Mouse (Mus musculus) embryonic stem cell, embryonic (primary cell): ENCODE results near the gene Gm20388.
"Not testable (repeated sequence)": the region's sequence is repeated elsewhere in the genome, so short reads cannot be mapped to it uniquely, and the experiment has no call there.

Experiments used
- CTCF ChIA-PET, 4 experiments: fragments of 300-600 bp in 2 of 4; fragments of 350-600 bp in 2 of 4; sonication (Branson Sonifier 250); formaldehyde crosslinking; loops; one replicate each; lab custom pipeline; 2022; ENCODE audit warnings: inconsistent platforms in 2 of 4; lab: Charles Lee
- POLR2A ChIA-PET, 4 experiments: fragments of 300-600 bp in 2 of 4; fragments of 350-600 bp in 2 of 4; sonication (Branson Sonifier 250); formaldehyde crosslinking; loops; one replicate each; lab custom pipeline; 2022; ENCODE audit warnings: antibody characterized with exemption in 4 of 4, inconsistent platforms in 1 of 4; lab: Charles Lee

Gene Gm20388

DNA sequence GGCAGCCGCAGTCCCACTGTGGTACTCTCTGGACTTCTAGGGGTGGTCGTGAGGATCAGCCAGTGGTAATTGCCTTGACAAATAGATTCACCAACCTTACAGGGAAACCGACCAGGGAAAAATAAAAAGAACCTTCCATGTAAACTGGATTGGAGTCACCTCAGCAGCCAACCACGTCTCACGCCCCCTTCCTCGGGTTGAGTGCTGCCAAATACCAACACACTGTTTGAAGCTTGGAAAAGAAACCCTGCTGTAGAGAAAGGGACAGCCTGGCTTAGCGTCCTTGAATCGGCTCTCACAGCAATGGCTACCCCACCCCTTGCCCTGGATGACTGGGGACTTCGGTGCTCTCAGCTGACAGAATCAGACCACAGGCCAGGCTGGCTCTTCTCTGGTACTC is 1386.7 kb downstream of the Gm20388 start:
- ChIA-PET POLR2A (no interaction called here), CTCF (interaction anchor here in 1 of 4 experiments (0.7 kb wide), 1 partner anchor 60 kb away, joined by 10 read pairs; no protein-coding TSS in a partner anchor)

DNA sequence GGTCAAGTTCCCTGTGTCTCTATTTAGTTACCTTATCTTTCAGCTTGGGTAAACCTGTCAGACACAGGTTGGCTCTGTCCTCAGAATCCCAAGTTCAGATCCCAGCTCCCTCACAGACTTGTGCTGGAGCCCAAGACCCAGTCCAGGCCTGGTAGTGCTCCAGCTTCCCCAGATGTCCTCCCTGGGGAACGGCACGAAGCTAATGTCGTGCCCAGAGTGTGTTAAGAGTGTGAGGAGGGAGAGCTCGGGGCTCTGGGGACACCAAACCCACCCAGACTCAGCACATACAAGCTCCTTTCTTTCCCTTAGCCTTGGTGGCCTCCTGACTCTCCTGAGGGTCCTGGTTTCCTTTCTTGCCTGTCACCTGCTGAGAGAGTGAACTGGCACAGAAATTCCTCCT is 1389.4 kb downstream of the Gm20388 start:
- ChIA-PET POLR2A (interaction anchor here in 2 of 4 experiments (0.7 to 1.1 kb wide), 2 partner anchors 38 to 74 kb away, joined by 3 read pairs; no protein-coding TSS in a partner anchor), CTCF (interaction anchor here (0.6 to 1.7 kb wide), 11 partner anchors 9 to 1442 kb away, joined by 3 to 7 read pairs (median 3); no protein-coding TSS in a partner anchor)

DNA sequence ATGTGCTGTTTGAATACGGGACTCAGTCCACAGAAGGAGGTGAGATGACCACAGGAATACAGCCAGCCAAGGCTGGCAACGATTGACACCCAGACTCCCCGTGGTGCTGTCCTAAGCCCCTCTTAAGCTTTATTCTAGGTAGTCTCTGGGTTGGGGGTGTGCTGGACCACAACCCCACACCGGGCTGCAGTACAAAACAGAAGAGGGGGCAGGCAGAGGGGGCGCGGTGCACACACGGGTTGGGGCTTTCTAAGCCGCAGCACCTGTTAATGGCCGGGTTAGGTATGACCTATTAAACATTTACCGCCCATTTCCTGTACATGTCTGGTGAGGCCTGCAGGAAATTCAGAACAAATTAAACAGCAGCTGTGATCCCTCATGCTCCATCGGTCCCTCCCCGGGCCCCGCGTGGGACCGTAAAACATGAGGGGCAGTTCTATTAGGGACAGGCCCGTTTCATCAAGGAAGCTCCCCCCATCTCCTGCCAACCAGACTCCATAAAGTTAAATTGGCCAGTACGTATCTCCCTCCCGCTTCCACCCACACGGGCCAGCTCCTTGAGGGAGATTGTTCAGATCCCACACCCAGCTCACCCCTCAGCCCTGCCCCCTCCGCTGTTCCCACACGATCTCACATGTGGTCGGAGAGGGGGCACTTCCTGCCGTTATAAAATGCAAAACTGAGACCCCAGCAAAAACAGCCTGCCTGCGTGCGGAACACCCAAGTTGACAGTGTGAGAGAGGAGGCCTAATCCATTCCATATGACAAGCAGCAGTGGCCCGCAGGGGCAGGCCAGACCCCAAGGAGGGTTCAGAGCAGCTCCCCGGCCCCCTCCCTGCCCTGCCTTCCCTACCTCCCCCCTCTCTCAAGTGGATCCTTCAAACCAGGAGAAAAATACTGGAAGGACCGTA is 1390.1 kb downstream of the Gm20388 start:
- POLR2A ChIA-PET = interaction anchor here in 2 of 4 experiments (0.7 to 1.1 kb wide), 2 partner anchors 38 to 73 kb away, joined by 3 read pairs; no protein-coding TSS in a partner anchor
- CTCF ChIA-PET = interaction anchor here in 3 of 4 experiments (0.7 to 1.7 kb wide), 7 partner anchors 9 to 918 kb away, joined by 3 to 7 read pairs (median 4); no protein-coding TSS in a partner anchor

DNA sequence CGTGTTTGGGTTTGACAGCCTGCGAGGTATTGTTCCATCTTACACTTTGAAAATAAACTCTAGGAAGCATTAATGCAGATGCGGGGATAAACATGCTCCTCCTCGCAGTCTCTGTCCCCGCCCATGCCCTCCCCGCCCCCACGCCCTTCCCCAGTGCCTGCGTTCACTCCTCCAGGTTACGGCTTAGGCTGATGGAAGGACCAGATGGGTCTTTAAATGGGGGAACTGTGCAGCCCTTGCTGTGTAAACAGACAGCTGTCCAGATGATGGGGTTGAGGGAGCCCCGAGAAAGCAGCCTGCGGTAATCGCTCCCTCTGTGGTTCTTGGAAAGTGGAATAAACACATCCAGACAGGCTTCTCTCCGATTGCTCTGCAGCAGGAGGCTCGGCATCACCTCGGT is 1390.8 kb downstream of the Gm20388 start:
- ChIA-PET CTCF (interaction anchor here in 1 of 4 experiments (1.7 kb wide), 1 partner anchor 12 kb away, joined by 6 read pairs; no protein-coding TSS in a partner anchor), POLR2A (no interaction called here)

DNA sequence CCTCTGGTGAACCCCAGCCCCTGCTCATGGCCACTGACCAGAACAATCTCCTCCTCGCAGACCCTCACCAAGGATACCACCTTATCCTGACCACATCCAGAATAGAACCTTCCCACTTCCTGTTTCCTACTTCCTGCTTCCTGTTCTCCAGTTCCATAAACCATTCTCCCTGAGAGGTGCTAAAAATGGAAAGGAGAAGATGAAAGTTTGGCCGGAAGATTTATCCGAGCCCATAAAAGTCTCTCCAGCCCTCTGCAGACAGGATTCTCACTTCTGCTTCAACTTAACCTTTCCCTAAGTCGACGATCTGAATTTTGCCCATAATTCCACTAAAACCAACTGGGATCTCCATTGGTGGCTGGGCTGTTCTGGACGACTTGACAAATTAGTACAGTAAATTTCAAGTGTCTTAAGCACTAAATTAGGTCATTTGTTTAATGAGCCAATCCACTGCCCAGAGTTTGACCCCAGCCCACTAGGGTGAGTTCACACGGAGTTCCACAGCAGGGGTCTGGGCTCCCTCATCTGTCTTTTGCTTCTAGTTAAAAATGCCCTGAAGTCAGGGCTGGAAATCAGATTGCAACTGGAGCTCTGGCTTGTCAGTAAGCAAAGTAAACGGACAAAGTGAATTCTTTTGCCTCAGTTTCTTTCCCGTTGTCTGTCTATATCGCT is 1391.5 kb downstream of the Gm20388 start:
- CTCF ChIA-PET = no interaction called here
- POLR2A ChIA-PET = no interaction called here

DNA sequence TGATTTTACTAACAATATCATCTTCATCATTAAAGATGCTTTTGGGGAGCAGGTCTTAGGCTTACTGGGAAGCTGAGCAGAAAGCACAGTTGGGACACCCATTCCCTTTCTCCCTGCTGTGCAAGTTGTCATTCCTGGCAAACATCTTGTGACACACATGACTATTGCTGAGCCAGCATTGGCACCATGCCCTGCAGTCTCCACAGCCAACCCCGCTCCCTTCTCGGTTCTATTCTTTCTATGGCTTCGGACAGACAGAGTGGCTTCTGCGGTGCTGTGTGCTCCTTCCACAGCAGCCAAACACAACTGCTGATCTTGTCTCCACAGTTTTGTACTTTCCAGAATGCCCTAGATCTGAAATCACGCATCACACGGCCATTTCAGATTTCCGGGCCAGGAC is 1397.1 kb downstream of the Gm20388 start:
- ChIA-PET POLR2A (no interaction called here), CTCF (no interaction called here)

DNA sequence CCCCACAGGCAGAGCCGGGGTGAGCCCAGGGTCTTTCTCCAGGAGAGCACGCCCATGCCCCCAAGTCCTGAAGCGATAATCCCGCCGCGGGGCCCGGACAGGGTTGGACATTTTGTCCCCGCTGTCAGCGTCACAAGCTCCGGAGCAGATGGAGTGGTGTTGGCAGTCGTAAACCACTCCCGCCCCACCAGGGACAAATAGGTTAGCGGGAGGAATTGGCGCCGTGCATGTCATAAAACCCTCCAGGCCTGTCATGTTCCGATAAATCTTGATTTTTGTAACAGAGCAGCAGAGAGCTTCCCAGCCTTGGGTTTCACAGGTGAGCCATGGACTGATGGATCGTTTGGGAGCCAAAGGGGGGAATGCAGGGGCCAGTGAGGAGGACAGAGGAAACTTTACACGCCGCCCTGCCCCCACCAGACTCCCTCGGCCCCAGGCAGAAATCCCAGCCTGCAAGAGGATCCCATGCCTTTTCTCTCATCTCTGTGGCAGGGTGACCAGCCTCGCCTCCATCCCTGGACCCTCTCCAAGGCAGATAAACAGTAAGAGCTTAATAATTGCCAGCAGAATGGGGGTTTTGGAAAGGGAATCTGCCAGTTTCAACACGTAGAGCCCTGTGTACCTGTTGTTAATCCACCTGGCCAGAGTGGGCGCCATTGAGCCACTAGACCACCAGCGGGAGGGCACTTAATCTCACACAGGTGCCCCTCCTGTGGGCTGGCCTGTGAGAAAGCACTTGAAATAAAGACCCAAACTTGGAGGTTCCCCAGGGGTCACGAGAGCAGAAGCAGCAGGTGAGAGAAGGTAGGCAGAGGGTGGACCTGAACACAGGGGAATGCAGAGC is 1400.6 kb downstream of the Gm20388 start:
- CTCF ChIA-PET = interaction anchor here (0.6 to 0.8 kb wide), 5 partner anchors 18 to 198 kb away, joined by 3 read pairs; no protein-coding TSS in a partner anchor
- POLR2A ChIA-PET = interaction anchor here in 1 of 4 experiments (0.7 kb wide), 1 partner anchor 236 kb away, joined by 3 read pairs; no protein-coding TSS in a partner anchor

DNA sequence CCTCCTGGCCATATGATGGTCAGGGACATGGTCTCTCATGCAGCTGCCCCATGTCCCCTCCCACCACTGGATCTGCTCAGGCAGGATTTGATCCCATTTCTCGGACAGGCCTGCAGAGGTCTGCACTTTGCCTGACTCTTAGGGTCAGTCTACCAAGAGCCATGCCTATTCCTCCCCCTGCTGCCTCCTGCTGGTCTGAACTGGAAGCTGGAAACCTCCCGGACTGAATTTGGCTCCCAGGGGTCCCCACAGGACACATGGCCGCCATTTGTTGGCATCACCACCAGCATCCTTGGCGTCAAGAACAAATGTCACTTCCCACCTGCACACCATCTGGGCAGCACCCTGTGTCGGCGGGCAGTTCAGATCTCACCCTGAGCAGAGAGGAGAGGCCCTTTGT is 1402.8 kb downstream of the Gm20388 start:
- ChIA-PET CTCF (interaction anchor here (0.7 to 1.6 kb wide), 13 partner anchors 9 to 219 kb away, joined by 3 to 11 read pairs (median 4); no protein-coding TSS in a partner anchor), POLR2A (interaction anchor here in 2 of 4 experiments (0.5 to 1.8 kb wide), 3 partner anchors 10 to 341 kb away, joined by 3 to 4 read pairs (median 4); no protein-coding TSS in a partner anchor)

DNA sequence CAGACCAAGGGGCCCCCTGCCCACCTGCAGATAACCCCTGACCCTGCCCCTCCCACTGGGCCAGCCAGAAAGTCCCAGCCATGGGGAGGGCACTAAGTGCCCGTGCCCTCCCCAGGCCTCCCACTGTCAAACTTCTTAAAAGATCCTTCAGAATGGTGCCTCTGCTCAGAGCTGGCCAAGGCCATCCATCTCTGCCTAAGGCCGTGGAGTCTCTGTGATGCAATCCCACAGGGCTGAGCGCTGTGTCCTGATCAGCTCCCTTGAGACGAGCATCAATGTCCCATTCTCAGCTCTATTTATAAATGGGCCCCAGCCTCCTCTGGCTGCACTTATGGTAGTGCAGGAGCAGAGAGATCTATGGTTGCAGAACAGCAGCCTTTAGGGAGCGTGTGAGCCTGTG is 1403.4 kb downstream of the Gm20388 start:
- POLR2A ChIA-PET = interaction anchor here in 2 of 4 experiments (0.5 to 1.8 kb wide), 3 partner anchors 9 to 222 kb away, joined by 3 to 4 read pairs (median 3); no protein-coding TSS in a partner anchor
- CTCF ChIA-PET = interaction anchor here (0.6 to 1.6 kb wide), 13 partner anchors 9 to 1103 kb away, joined by 3 to 11 read pairs (median 4); no protein-coding TSS in a partner anchor

DNA sequence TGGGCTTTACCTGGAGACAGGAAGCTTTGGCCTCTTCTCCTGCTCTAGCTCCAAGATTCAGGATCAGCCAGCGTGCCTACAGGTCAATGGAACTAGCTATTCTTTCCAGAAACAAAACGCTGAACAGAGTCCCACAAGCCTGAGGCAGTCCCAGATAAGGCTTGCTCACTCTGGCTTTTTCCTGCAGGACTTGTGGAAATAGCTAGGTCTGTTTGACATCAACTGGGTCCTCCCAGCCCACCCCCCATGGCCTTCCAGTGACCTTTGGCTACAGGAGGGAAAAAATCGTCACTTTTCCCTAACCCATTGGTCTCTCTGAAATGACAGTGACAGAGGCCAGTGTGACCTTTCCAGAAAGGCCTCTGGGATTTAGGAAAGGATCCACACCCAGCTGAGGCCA is 1404.9 kb downstream of the Gm20388 start:
- POLR2A ChIA-PET = interaction anchor here in 1 of 4 experiments (0.9 kb wide), 1 partner anchor 9 kb away, joined by 3 read pairs; no protein-coding TSS in a partner anchor
- CTCF ChIA-PET = interaction anchor here in 2 of 4 experiments (0.6 to 0.7 kb wide), 2 partner anchors 1384 to 1533 kb away, joined by 3 read pairs; no protein-coding TSS in a partner anchor

DNA sequence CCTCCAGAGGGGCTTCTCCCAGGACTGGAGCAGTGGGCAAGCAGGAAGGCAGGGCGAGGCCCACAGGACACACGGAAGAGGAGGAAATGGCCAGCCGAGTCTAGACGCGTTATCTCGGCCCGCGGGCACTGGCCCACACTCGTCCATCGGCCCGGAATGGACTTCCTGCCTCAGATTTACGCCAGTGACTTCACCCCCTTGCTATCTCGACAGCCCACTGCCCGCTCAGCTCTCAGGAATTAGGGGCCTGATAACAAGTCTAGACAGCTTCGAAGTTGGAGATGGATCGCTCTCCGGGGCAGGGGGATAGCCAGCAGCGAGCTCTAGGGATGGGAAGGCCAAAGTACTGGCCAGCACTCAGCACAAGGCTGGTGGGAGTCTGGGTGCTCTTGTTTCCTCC is 1405.4 kb downstream of the Gm20388 start:
- ChIA-PET CTCF (interaction anchor here in 1 of 4 experiments (0.7 kb wide), 1 partner anchor 1385 kb away, joined by 3 read pairs; no protein-coding TSS in a partner anchor), POLR2A (interaction anchor here in 1 of 4 experiments (0.9 kb wide), 1 partner anchor 9 kb away, joined by 3 read pairs; no protein-coding TSS in a partner anchor)

DNA sequence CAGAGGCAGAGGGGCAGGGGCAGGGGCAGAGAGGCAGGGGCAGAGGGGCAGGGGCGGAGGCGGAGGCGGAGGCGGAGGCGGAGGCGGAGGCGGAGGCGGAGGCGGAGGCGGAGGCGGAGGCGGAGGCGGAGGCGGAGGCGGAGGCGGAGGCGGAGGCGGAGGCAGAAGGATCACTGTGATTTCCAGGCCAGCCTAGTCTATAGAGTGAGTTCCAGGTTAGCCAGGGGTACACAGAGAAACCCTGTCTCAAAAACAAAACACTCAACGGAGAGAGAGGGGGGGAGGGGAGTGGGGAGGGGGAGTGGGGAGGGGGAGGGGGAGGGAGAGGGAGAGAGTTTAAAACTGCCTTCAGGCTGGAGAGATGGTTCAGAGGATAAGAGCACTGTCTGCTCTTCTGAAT is 1408.1 kb downstream of the Gm20388 start:
- POLR2A ChIA-PET = interaction anchor here in 1 of 4 experiments (1.0 kb wide), 1 partner anchor 12 kb away, joined by 5 read pairs; no protein-coding TSS in a partner anchor
- CTCF ChIA-PET = not testable (repeated sequence)

DNA sequence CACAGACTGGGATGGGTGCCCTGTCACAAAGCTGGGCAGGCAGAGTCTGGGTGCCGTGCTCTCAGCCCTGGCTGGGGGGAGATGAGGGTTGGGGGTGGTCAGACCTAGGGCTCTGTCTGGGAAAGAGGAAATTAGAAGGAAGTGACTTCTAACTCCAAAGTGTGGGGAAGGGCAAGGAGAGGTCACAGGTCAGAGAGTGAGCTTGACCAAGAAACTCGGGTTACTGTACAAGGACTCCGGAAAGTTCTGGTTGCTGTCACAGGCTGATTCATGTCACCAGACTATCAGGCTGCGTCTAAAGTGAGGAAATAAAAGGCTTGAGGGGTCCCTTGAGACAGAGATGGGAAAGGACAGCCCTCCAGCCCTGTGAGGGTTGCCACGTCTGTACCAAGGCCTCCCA is 1408.8 kb downstream of the Gm20388 start:
- ChIA-PET POLR2A (interaction anchor here in 1 of 4 experiments (0.6 to 1.2 kb wide), 3 partner anchors 11 to 21 kb away, joined by 3 to 5 read pairs (median 3); no protein-coding TSS in a partner anchor), CTCF (no interaction called here)

DNA sequence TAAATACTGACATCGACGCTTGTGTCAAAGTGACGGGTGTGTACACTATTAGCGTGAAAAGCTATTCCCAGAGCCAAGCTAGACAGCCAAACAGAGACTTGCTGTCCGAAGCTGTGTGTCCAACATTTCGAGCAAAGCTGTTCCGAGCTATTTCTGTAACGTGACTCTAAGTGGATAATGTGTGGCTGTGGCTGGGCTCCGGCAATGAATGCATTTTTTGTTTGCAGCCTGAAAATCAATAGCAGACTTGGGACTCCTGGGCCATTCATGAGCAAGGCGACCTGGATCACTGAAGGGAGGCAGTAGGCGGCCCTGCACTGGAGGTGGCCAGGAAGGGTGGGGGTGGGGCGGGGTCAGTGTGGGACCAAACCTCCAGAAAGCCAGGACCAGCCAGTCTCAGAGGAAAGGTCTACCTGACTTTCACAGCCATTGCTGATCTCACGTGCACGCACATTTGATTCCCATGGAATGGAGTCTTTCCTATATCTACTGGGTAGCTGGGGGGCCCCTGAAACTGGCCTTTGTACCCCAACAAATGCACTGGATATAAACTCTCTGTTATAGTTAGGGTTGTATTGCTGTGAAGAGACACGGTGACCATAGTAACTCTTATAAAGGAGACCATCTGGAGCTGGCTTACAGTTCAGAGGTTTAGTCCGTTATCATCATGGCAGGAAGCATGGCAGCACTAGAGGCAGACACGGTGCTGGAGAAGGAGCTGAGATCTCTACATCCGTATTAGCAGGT is 1415.7 kb downstream of the Gm20388 start:
- CTCF ChIA-PET = interaction anchor here in 3 of 4 experiments (0.5 to 0.7 kb wide), 3 partner anchors 23 to 144 kb away, joined by 3 to 10 read pairs (median 4); no protein-coding TSS in a partner anchor
- POLR2A ChIA-PET = interaction anchor here in 2 of 4 experiments (0.6 to 0.7 kb wide), 2 partner anchors 7 to 21 kb away, joined by 3 to 7 read pairs; no protein-coding TSS in a partner anchor

DNA sequence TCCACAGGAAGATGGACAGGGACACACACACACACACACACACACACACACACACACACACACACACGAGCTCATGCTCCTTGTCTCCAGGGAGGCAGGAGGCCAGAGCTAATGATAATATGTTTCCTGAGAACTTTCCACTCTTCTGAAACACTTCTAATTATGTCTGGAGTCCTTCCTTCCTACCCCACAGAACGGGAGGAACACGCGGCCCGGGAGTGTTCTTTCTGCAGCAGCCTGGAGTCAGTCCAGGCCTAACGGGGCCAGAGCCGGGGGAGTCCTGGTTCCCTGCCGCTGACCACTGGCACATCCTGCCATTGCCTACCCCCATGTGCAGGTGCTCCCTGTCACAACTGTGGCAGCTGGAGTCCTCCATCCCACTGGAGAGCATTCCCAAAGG is 1421.8 kb downstream of the Gm20388 start:
- ChIA-PET CTCF (no interaction called here), POLR2A (interaction anchor here in 1 of 4 experiments (0.6 kb wide), 2 partner anchors 18 to 53 kb away, joined by 3 read pairs; no protein-coding TSS in a partner anchor)
